Mouse (Mus musculus) limb, embryonic 14.5 days (tissue): ENCODE data around the gene Cnn2. TPM values are rescaled to one million over a fixed set of nuclear protein-coding genes. Genes with fewer than 3 reads are reported as not detected.

Experiments used
- ATAC-seq: fragments of 200-750 bp; cut with Nextera tagmentation; 2 replicates; pipeline ENCODE4 v1.8.0; 2017; ENCODE audit warnings: low read depth, moderate number of reproducible peaks, moderate TSS enrichment; ENCODE audit not compliant: low FRiP score
- DNase-seq: peaks from one replicate; pipeline ENCODE4 v3.0.0-alpha.2; 2015; ENCODE audit warnings: low spot score
- H3K27ac ChIP-seq: fragments of 300-500 bp; sonication (generic); replicated peaks from 2 replicates; pipeline ENCODE4 v1.5.1; 2014; ENCODE audit warnings: low read depth, mild to moderate bottlenecking, low read length, moderate library complexity, mixed read lengths
- H3K27me3 ChIP-seq: fragments of 300-500 bp; sonication (generic); 2 replicates; pipeline ENCODE4 v1.6.1; 2014; ENCODE audit warnings: low read length, mixed read lengths; ENCODE audit not compliant: control insufficient read depth, insufficient read depth
- H3K36me3 ChIP-seq: fragments of 300-500 bp; sonication (generic); 2 replicates; pipeline ENCODE4 v1.6.1; 2014; ENCODE audit warnings: mild to moderate bottlenecking, low read length, moderate library complexity, mixed read lengths; ENCODE audit not compliant: control insufficient read depth, insufficient read depth
- H3K4me1 ChIP-seq: fragments of 300-500 bp; sonication (generic); 2 replicates; pipeline ENCODE4 v1.6.1; 2014; ENCODE audit warnings: antibody characterized with exemption, low read length, mixed read lengths; ENCODE audit not compliant: control insufficient read depth, insufficient read depth
- H3K4me2 ChIP-seq: fragments of 300-500 bp; sonication (generic); replicated peaks from 2 replicates; pipeline ENCODE4 v1.6.1; 2014; ENCODE audit warnings: low read depth, mild to moderate bottlenecking, low read length, moderate library complexity; ENCODE audit not compliant: severe bottlenecking
- H3K4me3 ChIP-seq: fragments of 300-500 bp; sonication (generic); replicated peaks from 2 replicates; pipeline ENCODE4 v1.5.1; 2014; ENCODE audit warnings: low read length
- H3K9ac ChIP-seq: fragments of 300-500 bp; sonication (generic); 2 replicates; pipeline ENCODE4 v1.6.1; 2014; ENCODE audit warnings: mild to moderate bottlenecking, low read depth, low read length, moderate library complexity; ENCODE audit not compliant: severe bottlenecking
- H3K9me3 ChIP-seq: fragments of 300-500 bp; sonication (generic); 2 replicates; pipeline ENCODE4 v1.6.1; 2016; ENCODE audit warnings: low read length; ENCODE audit not compliant: control insufficient read depth
- POLR2A ChIP-seq: fragments of 200-500 bp; IDR thresholded peaks from 2 replicates; pipeline ENCODE4 v1.8.0; 2012; ENCODE audit warnings: inconsistent platforms, mild to moderate bottlenecking, moderate library complexity, borderline replicate concordance; ENCODE audit not compliant: insufficient read depth, insufficient read length; ENCODE audit errors: extremely low read depth
- WGBS: fragments of 180-500 bp; shearing (Covaris S2); extraction: QIAGEN DNeasy Blood & Tissue Kit; methylation state at CpG from one replicate; pipeline ENCODE4 v1.1.7; 2014; 5-methylcytosine and 5-hydroxymethylcytosine counted together
- polyA plus RNA-seq, 2 experiments: library from polyadenylated mRNA; depleted of rRNA in 1 of 2; stranded (reverse) in 1 of 2; unstranded in 1 of 2; fragments of >200 nt; fragmentation: Nextera tagmentation in 1 of 2; extraction: Ambion mirVana in 1 of 2; gene quantifications; 2 replicates each; pipeline versions ENCODE4 v1.2.1 to v1.2.3; 2012 to 2014

Cnn2 gene
- polyA plus RNA-seq, 2 experiments: 133 to 273 TPM

- H3K36me3 ChIP-seq: peaks cover 28% of the 10 kb centered on the region
- H3K27me3 ChIP-seq: no peaks in the 10 kb centered on the region
- no peak for TF ChIP-seq POLR2A
- no peaks in the 10 kb centered on the region for H3K9me3 ChIP-seq
- 2% methylated on average over 35 of the region's 35 CpGs for WGBS
- peak overlapping the region; percentile 94 for H3K4me2 ChIP-seq
- H3K27ac ChIP-seq: no peak overlapping the region
- peaks cover 6% of the 10 kb centered on the region for H3K4me1 ChIP-seq
- peak; percentile 78 for ATAC-seq
- H3K9ac ChIP-seq: peak overlapping the region; percentile 38; the same call in 1 of the 2 replicates
- peak overlapping the region; percentile 49 for H3K4me3 ChIP-seq
- peak; percentile 81 for DNase-seq
Measured at GRCm38 (mm10) chr10:79997034-79997760, 8.8 kb downstream of the Cnn2 start.

GRCm38 (mm10) chr10:79997819-79998218 lies 9.4 kb downstream of the Cnn2 start:
- no peak for TF ChIP-seq POLR2A
- no peak overlapping the region for H3K27ac ChIP-seq
- no peak for DNase-seq
- H3K9ac ChIP-seq: no peak overlapping the region
- H3K4me3 ChIP-seq: peak overlapping the region; percentile 49; the same call in 1 of the 2 replicates
- peak overlapping the region; percentile 94 for H3K4me2 ChIP-seq
- ATAC-seq: no peak
- 7% methylated on average over 15 of the region's 15 CpGs for WGBS
- peaks cover 7% of the 10 kb centered on the region for H3K4me1 ChIP-seq
- H3K36me3 ChIP-seq: peaks cover 22% of the 10 kb centered on the region
- no peaks in the 10 kb centered on the region for H3K9me3 ChIP-seq
- peaks cover 4% of the 10 kb centered on the region; the same call in 1 of the 2 replicates for H3K27me3 ChIP-seq

- H3K4me1 ChIP-seq: peaks cover 13% of the 10 kb centered on the region
- no peak overlapping the region for H3K27ac ChIP-seq
- TF ChIP-seq POLR2A: no peak
- 65% methylated on average over 9 of the region's 9 CpGs for WGBS
- no peak overlapping the region for H3K4me2 ChIP-seq
- H3K9me3 ChIP-seq: no peaks in the 10 kb centered on the region
- H3K36me3 ChIP-seq: no peaks in the 10 kb centered on the region
- no peak for DNase-seq
- no peak overlapping the region for H3K4me3 ChIP-seq
- no peak for ATAC-seq
- no peak overlapping the region for H3K9ac ChIP-seq
- H3K27me3 ChIP-seq: peaks cover 10% of the 10 kb centered on the region; the same call in 1 of the 2 replicates
Measured at GRCm38 (mm10) chr10:80001945-80002344, 13.6 kb downstream of the Cnn2 start.

GRCm38 (mm10) chr10:80002829-80003228 lies 14.4 kb downstream of the Cnn2 start:
- no peak for TF ChIP-seq POLR2A
- Histone ChIP-seq H3K36me3 (no peaks in the 10 kb centered on the region), H3K4me2 (no peak overlapping the region), H3K9me3 (no peaks in the 10 kb centered on the region), H3K4me1 (peaks cover 9% of the 10 kb centered on the region), H3K27me3 (peaks cover 10% of the 10 kb centered on the region; the same call in 1 of the 2 replicates), H3K9ac (0 out of 2 replicates have a peak overlapping the region, but pooled peaks have one; percentile 16), H3K27ac (no peak overlapping the region), H3K4me3 (no peak overlapping the region)
- DNase-seq (no peak), ATAC-seq (no peak)
- 23% methylated on average over 20 of the region's 21 CpGs for WGBS

GRCm38 (mm10) chr10:80003374-80004232 lies 15.2 kb downstream of the Cnn2 start:
- Histone ChIP-seq H3K4me2 (no peak overlapping the region), H3K9ac (no peak overlapping the region), H3K36me3 (no peaks in the 10 kb centered on the region), H3K27ac (no peak overlapping the region), H3K9me3 (no peaks in the 10 kb centered on the region), H3K4me1 (peaks cover 8% of the 10 kb centered on the region; the same call in 1 of the 2 replicates), H3K27me3 (peaks cover 10% of the 10 kb centered on the region; the same call in 1 of the 2 replicates), H3K4me3 (no peak overlapping the region)
- WGBS: 59% methylated on average over 9 of the region's 9 CpGs
- TF ChIP-seq POLR2A: no peak
- ATAC-seq: no peak
- no peak for DNase-seq
